8 mouse cellular contexts compared by ENCODE assay signal in genomic region chr9:89218174-89218573, GRCm38 (mm10). TPM values are rescaled to one million over a fixed set of nuclear protein-coding genes. Genes with fewer than 3 reads are reported as not detected.
"Had no signal": no experiment of that assay in that cellular context is flagged by ENCODE, and none has a peak within 500 bp of the region (broad histone marks: within the 10 kb centered on the region; RNA-seq: fewer than 3 reads in every experiment).

No protein-coding gene starts in this region.

RNA-seq across cellular contexts. Expression of gene Gm29094, which starts 19.0 kb away (rescaled TPM):
- total RNA-seq: midbrain, postnatal 0 days; neutrophil, adult 5-6 weeks had no signal
- polyA plus RNA-seq: lung, adult 2 months; lung, embryonic 15.5 days; midbrain, embryonic 13.5 days; midbrain, embryonic 15.5 days; midbrain, postnatal 0 days; neural tube, embryonic 12.5 days; spleen, adult 2 months had no signal
